Mouse (Mus musculus): ENCODE measurements around the gene Rpl36. TPM values are rescaled to one million over a fixed set of nuclear protein-coding genes. Genes with fewer than 3 reads are reported as not detected.

Gene Rpl36
- total and polyA plus RNA-seq, 3 experiments, result 2,385 to 3,914 TPM; not detected in 1

DNA sequence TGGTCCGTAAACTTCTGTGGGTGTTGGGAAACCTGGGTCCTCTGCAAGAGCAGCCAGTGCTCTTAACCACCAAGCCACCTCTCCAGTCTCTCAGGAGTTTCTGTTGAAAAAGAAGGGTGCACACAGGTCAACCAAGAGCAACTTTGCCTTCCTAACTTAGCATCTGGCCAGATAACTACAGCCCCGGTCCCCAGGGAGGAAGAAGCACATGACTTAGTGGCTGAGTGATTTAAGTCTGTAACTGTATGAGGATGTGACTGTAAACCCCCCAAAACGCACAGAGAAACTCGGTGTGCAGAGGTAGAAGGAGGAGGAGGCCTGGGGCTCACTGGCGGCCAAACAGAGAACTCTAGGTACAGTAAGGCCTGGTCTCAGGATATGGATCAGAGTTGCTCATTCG lies 20.8 kb downstream of the Rpl36 start:
- no peak for DNase-seq (ENCODE audit: low read depth, low spot score)
- no peak overlapping the region for H3K4me3 ChIP-seq (ENCODE audit: control insufficient read depth in 1 of 2, insufficient read depth in 1 of 2, low read depth in 2 of 2, low read length in 2 of 2)
- peaks cover 7% of the 10 kb centered on the region for H3K79me2 ChIP-seq (ENCODE audit: control insufficient read depth, insufficient read depth, low read length, poor library complexity)
- peaks cover 2 to 11% of the 10 kb centered on the region in 2 experiments; a peak in 3 of 4 replicates for H3K4me1 ChIP-seq (ENCODE audit: control insufficient read depth in 1 of 2, insufficient read depth in 2 of 2, low read length in 2 of 2)
- no peaks in the 10 kb centered on the region for H3K9me3 ChIP-seq (replicated peaks; ENCODE audit: insufficient read depth, low read length)
- H3K27ac ChIP-seq (ENCODE audit: control insufficient read depth, low read depth, low read length), result no peak overlapping the region
- peaks cover 0 to 2% of the 10 kb centered on the region in 2 experiments; a peak in 2 of 4 replicates for H3K36me3 ChIP-seq (ENCODE audit: control insufficient read depth in 1 of 2, insufficient read depth in 2 of 2, low read length in 2 of 2)
- no peak overlapping the region for H3K9ac ChIP-seq (ENCODE audit: control insufficient read depth, low read depth, low read length, poor library complexity, severe bottlenecking)
- TF ChIP-seq TBP (IDR thresholded peaks at IDR 0.05; ENCODE audit: low read depth, low read length) (no peak), EP300 (IDR thresholded peaks at IDR 0.05; ENCODE audit: low read depth in 1 of 2, low read length in 2 of 2) (no peak), POLR2AphosphoS2 (IDR thresholded peaks at IDR 0.05; ENCODE audit: low read length) (no peak), BHLHE40 (IDR thresholded peaks at IDR 0.05; ENCODE audit: borderline replicate concordance, low read depth, low read length) (no peak), CHD2 (IDR thresholded peaks at IDR 0.05; ENCODE audit: low read length) (no peak), KAT2A (conservative IDR thresholded peaks at IDR 0.05; ENCODE audit: low read depth, low read length) (no peak), TAL1 (IDR thresholded peaks at IDR 0.05; ENCODE audit: low read length) (no peak), MAX (IDR thresholded peaks at IDR 0.05; ENCODE audit: low read length) (no peak), SIN3A (IDR thresholded peaks at IDR 0.05; ENCODE audit: low read length) (no peak), E2F4 (IDR thresholded peaks at IDR 0.05; ENCODE audit: borderline replicate concordance, low read depth, low read length) (no peak), SMC3 (IDR thresholded peaks at IDR 0.05; ENCODE audit: low read depth, low read length) (no peak), NELFE (IDR thresholded peaks at IDR 0.05; ENCODE audit: low read depth, low read length) (no peak), MXI1 (IDR thresholded peaks at IDR 0.05; ENCODE audit: low read depth, low read length) (no peak), MYB (IDR thresholded peaks at IDR 0.05; ENCODE audit: low read depth, low read length) (no peak), MAZ (IDR thresholded peaks at IDR 0.05; ENCODE audit: low read depth, low read length) (no peak), USF2 (IDR thresholded peaks at IDR 0.05; ENCODE audit: borderline replicate concordance in 1 of 2, insufficient read depth in 1 of 2, low read depth in 1 of 2, low read length in 2 of 2) (no peak), GATA1 (IDR thresholded peaks at IDR 0.05; ENCODE audit: low read depth, low read length) (no peak)
- peaks cover 0 to 7% of the 10 kb centered on the region in 2 experiments; a peak in 2 of 4 replicates for H3K27me3 ChIP-seq (ENCODE audit: control insufficient read depth in 1 of 2, insufficient read depth in 2 of 2, low read length in 2 of 2)

DNA sequence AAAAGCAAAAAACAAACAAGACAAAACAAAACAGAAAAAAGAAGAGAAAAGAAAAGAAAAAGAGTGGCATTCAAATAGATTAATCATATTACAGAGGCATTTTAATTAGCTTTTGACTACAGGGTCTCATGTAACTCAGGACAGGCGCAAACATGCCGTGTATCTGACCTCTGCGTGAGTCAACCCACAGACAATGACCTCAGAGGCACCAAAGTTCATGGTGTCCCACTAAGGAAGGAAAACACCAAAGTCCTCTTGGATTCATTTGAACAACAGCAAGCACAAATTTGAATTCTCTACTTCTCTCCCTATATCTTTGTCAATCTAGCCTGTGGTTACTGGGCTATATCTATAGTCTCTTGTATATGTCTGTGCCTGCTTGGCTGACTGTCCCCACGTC lies 30.0 kb downstream of the Rpl36 start:
- H3K27me3 ChIP-seq (ENCODE audit: control insufficient read depth in 1 of 2, insufficient read depth in 2 of 2, low read length in 2 of 2), result peaks cover 0 to 6% of the 10 kb centered on the region in 2 experiments; a peak in 2 of 4 replicates
- no peak for DNase-seq (ENCODE audit: low read depth, low spot score)
- H3K79me2 ChIP-seq (ENCODE audit: control insufficient read depth, insufficient read depth, low read length, poor library complexity), result no peaks in the 10 kb centered on the region
- H3K9me3 ChIP-seq (replicated peaks; ENCODE audit: insufficient read depth, low read length), result no peaks in the 10 kb centered on the region
- no peak overlapping the region for H3K27ac ChIP-seq (ENCODE audit: control insufficient read depth, low read depth, low read length)
- no peak overlapping the region for H3K4me3 ChIP-seq (ENCODE audit: control insufficient read depth in 1 of 2, insufficient read depth in 1 of 2, low read depth in 2 of 2, low read length in 2 of 2)
- no peak overlapping the region for H3K9ac ChIP-seq (ENCODE audit: control insufficient read depth, low read depth, low read length, poor library complexity, severe bottlenecking)
- H3K4me1 ChIP-seq (ENCODE audit: control insufficient read depth in 1 of 2, insufficient read depth in 2 of 2, low read length in 2 of 2), result peaks cover 0 to 2% of the 10 kb centered on the region in 2 experiments; a peak in 1 of 4 replicates
- no peaks in the 10 kb centered on the region for H3K36me3 ChIP-seq (ENCODE audit: control insufficient read depth in 1 of 2, insufficient read depth in 2 of 2, low read length in 2 of 2)
- TF ChIP-seq UBTF (IDR thresholded peaks at IDR 0.05; ENCODE audit: borderline replicate concordance, insufficient read depth, low read depth, low read length), result no peak
- TF ChIP-seq MYB (IDR thresholded peaks at IDR 0.05; ENCODE audit: low read depth, low read length), result no peak
- TF ChIP-seq TCF12 (IDR thresholded peaks at IDR 0.05; ENCODE audit: low read depth, low read length), result no peak
- TF ChIP-seq TBP (IDR thresholded peaks at IDR 0.05; ENCODE audit: low read depth, low read length), result no peak
- no peak for TF ChIP-seq CHD1 (IDR thresholded peaks at IDR 0.05; ENCODE audit: low read depth, low read length)
- TF ChIP-seq CTCF (IDR thresholded peaks at IDR 0.05 in 2 of 3, conservative IDR thresholded peaks at IDR 0.05 in 1 of 3; ENCODE audit: control insufficient read depth in 1 of 3, insufficient read depth in 1 of 3, low read depth in 2 of 3, low read length in 3 of 3, poor library complexity in 1 of 3, severe bottlenecking in 1 of 3), result no peak
- no peak for TF ChIP-seq GATA1 (IDR thresholded peaks at IDR 0.05; ENCODE audit: low read depth, low read length)
- no peak for TF ChIP-seq MXI1 (IDR thresholded peaks at IDR 0.05; ENCODE audit: low read depth, low read length)
- TF ChIP-seq SIN3A (IDR thresholded peaks at IDR 0.05; ENCODE audit: low read length), result no peak
- no peak for TF ChIP-seq GABPA (IDR thresholded peaks at IDR 0.05; ENCODE audit: low read depth, low read length)
- TF ChIP-seq MAX (IDR thresholded peaks at IDR 0.05; ENCODE audit: low read length), result no peak
- no peak for TF ChIP-seq ZNF384 (IDR thresholded peaks at IDR 0.05; ENCODE audit: low read depth, low read length)
- TF ChIP-seq ETS1 (IDR thresholded peaks at IDR 0.05; ENCODE audit: low read depth, low read length), result no peak
- no peak for TF ChIP-seq ZC3H11A (IDR thresholded peaks at IDR 0.05; ENCODE audit: low read depth, low read length)
- TF ChIP-seq EP300 (IDR thresholded peaks at IDR 0.05; ENCODE audit: low read depth in 1 of 2, low read length in 2 of 2), result no peak
- no peak for TF ChIP-seq POLR2AphosphoS2 (IDR thresholded peaks at IDR 0.05; ENCODE audit: low read length)
- no peak for TF ChIP-seq RCOR1 (IDR thresholded peaks at IDR 0.05; ENCODE audit: low read depth, low read length)
- TF ChIP-seq E2F4 (IDR thresholded peaks at IDR 0.05; ENCODE audit: borderline replicate concordance, low read depth, low read length), result no peak
- no peak for TF ChIP-seq MYC (IDR thresholded peaks at IDR 0.05; ENCODE audit: low read depth, low read length)
- no peak for TF ChIP-seq SMC3 (IDR thresholded peaks at IDR 0.05; ENCODE audit: low read depth, low read length)

Data from MEL (cell line).